Mouse (Mus musculus) right cerebral cortex, postnatal 14 days (tissue): ENCODE data around the gene Serpinb1a.
"Not testable (repeated sequence)": the region's sequence is repeated elsewhere in the genome, so short reads cannot be mapped to it uniquely, and the experiment has no call there.

Source experiments
- DNase-seq: peaks from one replicate; pipeline ENCODE4 v3.0.0; 2022

The Serpinb1a gene

DNA sequence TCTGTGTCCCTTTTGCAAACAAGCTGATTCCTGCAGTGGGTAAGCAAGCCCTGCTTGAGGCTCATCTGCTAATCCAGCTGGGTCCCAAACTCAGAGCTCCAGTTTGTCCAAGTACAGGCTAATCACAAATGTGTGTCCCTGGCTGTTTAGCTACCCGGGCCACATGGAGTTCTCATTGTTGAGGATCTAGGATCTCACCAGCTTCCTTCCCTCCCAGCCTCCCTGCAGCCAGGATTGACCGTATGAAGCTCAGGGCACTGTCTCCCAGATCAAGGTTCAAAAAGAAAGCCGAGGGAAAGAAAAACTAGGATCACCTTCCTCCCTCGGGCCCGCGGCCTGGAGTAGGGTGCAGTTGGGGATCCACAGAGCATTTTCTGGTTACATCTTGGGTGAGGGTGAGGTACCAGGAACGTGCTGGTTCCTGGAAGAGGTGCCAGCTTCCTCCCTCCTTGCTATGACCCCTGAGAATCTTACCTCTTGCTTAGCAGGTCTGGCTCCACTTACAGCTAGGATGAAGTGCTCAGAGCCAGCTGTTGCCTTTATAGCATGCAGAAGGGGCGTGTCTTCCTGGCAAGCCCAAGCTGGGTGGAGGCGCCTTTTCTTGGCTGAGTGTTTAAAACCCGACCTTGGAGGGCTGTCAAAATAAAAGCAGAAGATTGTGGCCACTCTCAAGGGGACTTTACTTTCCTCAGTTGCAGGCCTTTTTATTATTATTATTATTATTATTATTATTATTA, at the start of gene Serpinb1a:
Gene Serpinb1a, minus strand, starts transcription at position 518 of the 737 bp plus-strand sequence.
- no peak for DNase-seq

DNA sequence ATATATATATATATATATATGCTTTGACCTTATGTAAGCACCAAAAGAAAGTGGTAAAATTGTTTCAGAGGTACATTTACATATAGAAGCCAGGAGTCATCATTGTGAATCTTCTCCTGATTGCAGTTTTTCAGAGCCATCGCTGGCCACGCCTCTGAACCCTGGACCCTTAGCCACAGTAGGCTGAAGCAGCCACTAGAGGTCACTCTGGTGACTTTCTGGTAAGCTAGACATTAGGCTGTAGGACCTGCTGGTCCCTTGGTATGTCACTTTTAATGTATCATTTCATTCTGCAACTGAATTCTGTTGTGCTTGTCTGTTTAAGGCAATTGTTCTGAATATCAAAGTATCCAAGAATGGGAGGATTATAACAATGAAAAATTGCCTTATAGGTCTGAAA, 49.7 kb upstream of the Serpinb1a start:
- DNase-seq = no peak

- DNase-seq = not testable (repeated sequence)
These were observed 48.1 kb upstream of the Serpinb1a start for GRCm38 (mm10) chr13:32899114-32899513.

- no peak for DNase-seq
These were observed 47.1 kb upstream of the Serpinb1a start, which contains the start of gene Serpinb1c for GRCm38 (mm10) chr13:32898111-32898510. Gene Serpinb1c (minus strand): TSS chr13:32898211.

- DNase-seq = no peak
These were observed 45.9 kb upstream of the Serpinb1a start for GRCm38 (mm10) chr13:32896931-32897330.

DNA sequence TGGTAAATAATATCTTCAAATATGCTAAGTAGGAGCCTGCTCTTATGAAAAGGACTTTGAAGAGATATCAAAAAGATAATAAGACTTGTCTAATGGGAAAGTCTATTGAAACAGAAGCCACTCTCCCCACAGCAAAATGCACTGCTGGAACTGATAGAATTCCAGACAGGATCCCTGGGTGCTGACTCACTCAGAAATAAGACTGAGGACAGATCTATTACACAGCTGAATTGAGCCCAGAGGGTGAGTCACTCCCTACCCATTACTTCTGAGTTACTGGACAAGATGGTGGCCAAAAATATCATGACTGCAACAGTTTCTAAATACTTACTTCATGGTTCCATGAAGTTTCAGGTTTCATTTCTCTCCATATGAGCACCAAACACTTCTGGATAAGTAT, 33.8 kb upstream of the Serpinb1a start:
- DNase-seq = no peak

GRCm38 (mm10) chr13:32873862-32874261, 22.9 kb upstream of the Serpinb1a start:
- DNase-seq = no peak

DNA sequence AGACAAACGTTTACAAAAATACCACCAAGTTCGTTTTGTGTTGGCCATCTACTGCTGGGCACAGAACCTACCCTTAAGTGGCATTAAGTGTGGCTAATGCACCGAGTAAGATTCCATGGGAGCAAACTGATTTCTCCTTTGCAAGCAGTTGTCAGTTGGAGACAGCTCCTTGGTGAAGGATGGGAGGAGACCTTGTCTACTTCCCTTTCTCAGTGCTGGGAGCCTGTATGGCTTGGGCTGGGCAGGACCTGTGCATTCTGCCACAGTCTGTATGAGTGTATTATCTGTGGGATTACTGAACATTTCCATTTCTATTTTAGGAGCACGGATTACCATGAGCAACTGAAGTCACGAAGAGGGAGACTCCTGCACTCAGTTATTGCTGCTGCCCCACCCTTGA, 17.9 kb upstream of the Serpinb1a start:
- no peak for DNase-seq

DNA sequence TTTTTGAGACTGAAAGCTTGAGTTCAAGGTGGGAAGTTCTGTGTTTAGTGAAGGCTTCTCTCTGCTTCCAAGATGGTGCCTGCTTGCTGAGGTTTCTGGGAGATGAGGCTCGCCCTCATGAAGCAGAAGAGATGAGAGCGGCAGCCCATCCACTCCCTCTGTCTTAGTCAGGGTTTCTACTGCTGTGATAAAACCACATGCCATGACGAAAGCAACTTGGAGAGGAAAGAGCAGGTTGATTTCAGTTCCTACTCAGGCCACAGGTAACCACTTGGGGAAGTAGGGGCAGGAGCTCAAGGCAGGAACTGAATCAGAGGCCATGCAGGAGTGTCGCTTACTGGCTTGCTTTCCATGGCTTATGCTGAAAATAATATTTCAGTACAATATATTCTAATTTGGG, 17.2 kb upstream of the Serpinb1a start:
- DNase-seq = not testable (repeated sequence)

DNA sequence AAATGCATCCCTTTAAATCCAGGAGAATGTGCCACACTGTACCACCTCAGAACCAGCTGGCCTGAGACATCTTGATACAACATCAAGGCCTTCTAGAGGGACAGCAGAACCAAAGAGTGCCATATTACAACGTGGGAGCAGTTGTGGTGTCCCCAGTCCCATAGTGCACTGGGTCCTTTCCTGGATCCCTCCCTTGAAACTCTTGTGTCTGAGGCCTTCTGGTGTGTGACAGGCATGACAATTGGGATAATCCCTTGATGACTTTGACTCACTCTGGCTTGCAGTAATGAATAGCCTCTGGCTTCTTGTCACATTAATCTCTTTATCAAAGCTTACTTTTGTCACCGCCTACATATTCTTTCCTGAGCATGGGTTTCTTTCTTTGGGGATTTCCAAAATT, 16.0 kb upstream of the Serpinb1a start:
- no peak for DNase-seq

DNA sequence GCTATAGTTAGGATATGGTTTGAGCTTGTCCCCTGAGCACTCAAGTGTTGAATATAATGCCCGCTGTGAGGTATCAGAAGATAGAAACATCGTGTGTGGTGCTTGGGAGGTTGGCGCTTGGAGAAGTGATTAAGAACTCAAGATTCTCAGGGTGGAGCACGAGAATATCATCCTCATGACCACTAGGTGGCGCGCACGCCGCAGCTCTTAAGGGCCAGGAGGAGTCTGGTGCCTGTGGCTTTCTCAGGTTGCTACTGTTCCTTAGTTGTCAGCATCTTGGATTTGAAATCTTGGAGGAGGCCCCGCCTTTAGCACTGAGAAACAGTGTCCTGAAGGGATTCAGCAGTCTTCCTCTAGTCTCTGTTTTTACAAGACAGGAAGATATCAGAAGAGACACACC, 15.5 kb upstream of the Serpinb1a start:
- DNase-seq = peak; percentile 82

GRCm38 (mm10) chr13:32865591-32865990, 14.6 kb upstream of the Serpinb1a start:
- DNase-seq = no peak

DNA sequence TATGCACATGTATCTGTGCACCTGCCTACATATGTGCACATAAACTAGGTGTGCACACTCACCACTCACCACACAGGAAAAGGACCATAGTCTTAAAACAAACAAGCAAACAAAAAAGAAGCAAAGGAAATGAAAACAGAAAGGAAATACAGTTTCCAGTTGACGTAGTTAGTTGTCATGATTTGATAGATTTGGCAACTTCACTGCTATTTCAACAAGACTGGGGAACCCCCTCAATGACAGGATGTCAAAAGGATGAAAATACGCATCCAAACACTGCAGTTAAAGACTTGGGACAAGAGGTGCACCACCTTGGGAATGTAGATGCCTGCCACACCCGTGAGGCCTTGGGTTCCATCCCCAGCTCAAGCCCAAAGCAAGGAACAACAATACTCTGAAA, 13.5 kb upstream of the Serpinb1a start:
- DNase-seq = not testable (repeated sequence)

GRCm38 (mm10) chr13:32863456-32863855, 12.5 kb upstream of the Serpinb1a start:
- DNase-seq = no peak

DNA sequence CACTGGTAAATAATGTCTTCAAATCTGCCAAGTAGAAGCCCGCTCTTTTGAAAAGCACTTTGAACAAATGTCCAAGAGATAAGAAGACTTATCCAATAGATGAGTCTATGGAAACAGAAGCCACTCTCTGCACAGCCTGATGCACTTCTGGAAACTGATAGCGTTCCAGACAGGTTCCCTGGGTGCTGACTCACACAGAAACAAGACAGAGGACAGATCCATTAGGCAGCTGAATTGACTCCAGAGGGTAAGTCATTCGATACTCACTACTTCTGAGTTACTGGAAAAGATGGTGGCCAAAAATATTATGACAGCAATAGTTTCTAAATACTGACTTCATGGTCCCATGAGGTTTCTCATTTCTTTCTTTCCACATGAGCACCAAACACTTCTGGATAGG, 9.8 kb upstream of the Serpinb1a start:
- no peak for DNase-seq

- no peak for DNase-seq
These were observed 2.1 kb upstream of the Serpinb1a start for GRCm38 (mm10) chr13:32853073-32853472.

DNA sequence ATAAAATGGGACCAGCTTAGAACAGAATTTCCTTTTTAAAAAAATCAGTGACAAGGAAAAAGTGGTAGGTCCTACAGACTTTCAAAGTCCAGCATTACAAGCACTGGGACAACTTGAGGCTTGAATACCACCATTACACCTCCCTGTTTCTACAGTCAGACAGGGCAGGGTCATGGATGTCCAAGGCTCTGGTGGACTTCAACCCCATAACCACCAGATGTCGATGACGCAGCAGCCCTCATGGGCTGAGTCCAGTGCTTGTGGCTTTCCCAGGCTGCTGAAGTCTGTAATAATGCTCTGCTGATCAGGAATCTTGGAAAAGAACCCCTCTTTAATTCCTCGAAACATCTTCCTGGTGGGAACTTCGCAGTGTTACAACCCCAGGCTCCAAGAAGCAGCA, 1.6 kb upstream of the Serpinb1a start:
- no peak for DNase-seq

- peak; percentile 39 for DNase-seq
These were observed 982 bp upstream of the Serpinb1a start for GRCm38 (mm10) chr13:32851967-32852366.

DNA sequence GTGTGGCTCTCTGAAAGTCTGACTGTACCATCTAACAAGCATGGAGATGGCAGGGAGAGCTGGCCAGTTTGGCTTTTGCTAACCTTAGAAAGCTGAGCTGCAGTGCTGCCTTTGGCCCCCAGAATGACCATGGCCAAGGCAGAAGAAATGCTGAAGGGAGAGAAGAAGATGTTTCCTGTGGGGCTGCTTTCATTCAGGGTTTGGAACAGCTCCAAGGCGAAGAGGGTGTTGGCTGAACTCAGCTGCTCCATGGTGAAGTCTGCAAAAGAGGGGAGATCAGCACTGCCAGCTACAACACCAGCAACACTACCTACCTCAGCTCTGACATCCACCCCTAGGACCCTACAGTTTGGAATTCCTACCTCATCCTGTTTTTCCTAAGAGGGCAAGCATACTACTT, 829 bp downstream of the Serpinb1a start:
- DNase-seq = no peak

GRCm38 (mm10) chr13:32849531-32850123, 1.4 kb downstream of the Serpinb1a start:
- no peak for DNase-seq

DNA sequence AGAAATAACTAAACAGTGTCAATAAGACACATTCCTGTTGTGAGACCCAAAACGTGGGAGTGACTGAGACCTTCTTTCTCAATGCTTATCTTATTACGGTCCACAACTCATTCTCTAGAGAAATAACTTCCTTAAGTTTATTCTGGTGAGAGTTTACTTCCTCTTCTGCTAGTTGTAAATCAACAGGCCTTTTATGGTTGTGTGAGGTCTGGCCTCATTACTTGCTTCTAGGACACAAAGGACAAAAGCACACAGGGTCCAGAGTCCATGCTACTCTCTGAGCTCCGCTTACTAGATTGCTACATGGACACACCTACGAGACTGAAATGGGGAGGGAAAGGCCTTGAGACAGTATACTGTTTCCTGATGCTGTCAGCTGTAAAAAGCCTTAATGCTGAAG, 1.9 kb downstream of the Serpinb1a start:
- DNase-seq = no peak

DNA sequence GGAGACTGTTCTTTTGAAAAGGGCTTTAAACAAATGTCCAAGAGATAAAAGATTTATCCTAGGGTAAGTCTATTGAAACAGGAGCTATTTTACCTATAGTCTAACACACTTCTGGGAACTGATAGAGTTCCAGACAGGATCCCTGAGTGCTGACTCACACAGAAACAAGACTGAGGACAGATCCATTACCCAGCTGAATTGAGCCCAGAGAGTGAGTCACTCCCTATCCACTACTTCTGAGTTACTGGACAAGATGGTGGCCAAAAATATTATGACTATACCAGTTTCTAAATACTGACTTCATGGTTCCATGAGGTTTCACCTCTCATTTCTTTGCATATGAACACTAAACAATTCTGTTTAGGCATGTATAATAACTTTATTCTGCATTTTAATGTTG, 4.8 kb downstream of the Serpinb1a start:
- DNase-seq = no peak

GRCm38 (mm10) chr13:32841349-32841748, 9.6 kb downstream of the Serpinb1a start:
- DNase-seq = no peak

- DNase-seq = no peak
These were observed 11.7 kb downstream of the Serpinb1a start for GRCm38 (mm10) chr13:32839314-32839713.

- no peak for DNase-seq
These were observed 16.5 kb downstream of the Serpinb1a start for GRCm38 (mm10) chr13:32834513-32834912.
